Comparison of ENCODE assay signal across 9 mouse cellular contexts in genomic region chr9:73063621-73064290, GRCm38 (mm10). TPM values are rescaled to one million over a fixed set of nuclear protein-coding genes. Genes with fewer than 3 reads are reported as not detected.
A peak's percentile ranks its signal among the peaks of the same experiment; 100 is the strongest.
DNase-seq lines count a peak whose midpoint lies in the region; ATAC-seq and TF ChIP-seq lines count a peak whose summit lies in the region.
"Had no signal": no experiment of that assay in that cellular context is flagged by ENCODE, and none has a peak within 500 bp of the region (broad histone marks: within the 10 kb centered on the region; RNA-seq: fewer than 3 reads in every experiment).

No protein-coding gene starts in this region.

- 59% methylated on average over 15 of the region's 15 CpGs for WGBS in liver, embryonic 11.5 days
- WGBS in liver, postnatal 0 days (ENCODE audit: insufficient replicate concordance), result 70% methylated on average over 15 of the region's 15 CpGs
- 32% methylated on average over 15 of the region's 15 CpGs for WGBS in forebrain, embryonic 11.5 days

- no peak overlapping the region for H3K4me3 ChIP-seq in liver, embryonic 11.5 days (ENCODE audit: low read depth, low read length)
- H3K4me3 ChIP-seq in liver, postnatal 0 days (ENCODE audit: low read depth, low read length), result no peak overlapping the region
- no peak overlapping the region for H3K4me3 ChIP-seq in forebrain, embryonic 11.5 days (ENCODE audit: low read depth, low read length)
- H3K4me3 ChIP-seq: left cerebral cortex, adult 2 months had no signal

- peaks cover 7% of the 10 kb centered on the region for H3K4me1 ChIP-seq in liver, embryonic 11.5 days (replicated peaks; ENCODE audit: control insufficient read depth, insufficient read depth, low read length)
- peaks cover 14% of the 10 kb centered on the region for H3K4me1 ChIP-seq in liver, postnatal 0 days (ENCODE audit: insufficient read depth)
- no peaks in the 10 kb centered on the region for H3K4me1 ChIP-seq in forebrain, embryonic 11.5 days (replicated peaks; ENCODE audit: control insufficient read depth, insufficient read depth, low read length)

- H3K9me3 ChIP-seq in liver, embryonic 11.5 days (ENCODE audit: control insufficient read depth, low read length), result no peaks in the 10 kb centered on the region
- H3K9me3 ChIP-seq in liver, postnatal 0 days (ENCODE audit: low read length), result no peaks in the 10 kb centered on the region
- no peaks in the 10 kb centered on the region for H3K9me3 ChIP-seq in forebrain, embryonic 11.5 days (ENCODE audit: control insufficient read depth, low read length)

- no peak for TF ChIP-seq EP300 in liver, postnatal 0 days (IDR thresholded peaks at IDR 0.05; ENCODE audit: low read depth)

- TF ChIP-seq CTCF in liver, postnatal 0 days (IDR thresholded peaks at IDR 0.05; ENCODE audit: low read depth), result no peak

- H3K27ac ChIP-seq in liver, embryonic 11.5 days (ENCODE audit: low read depth, low read length), result no peak overlapping the region
- H3K27ac ChIP-seq in liver, postnatal 0 days (ENCODE audit: low read depth), result no peak overlapping the region
- H3K27ac ChIP-seq in forebrain, embryonic 11.5 days (ENCODE audit: low read depth, low read length), result no peak overlapping the region
- H3K27ac ChIP-seq: left cerebral cortex, adult 2 months had no signal

- H3K4me2 ChIP-seq in liver, embryonic 11.5 days, result peak overlapping the region; percentile 34; the same call in 1 of the 2 replicates
- H3K4me2 ChIP-seq in liver, postnatal 0 days (ENCODE audit: low read depth, low read length), result no peak overlapping the region
- H3K4me2 ChIP-seq in forebrain, embryonic 11.5 days (ENCODE audit: low read depth, low read length, severe bottlenecking), result no peak overlapping the region

- no peak overlapping the region for H3K9ac ChIP-seq in liver, embryonic 11.5 days (ENCODE audit: low read depth, low read length)
- H3K9ac ChIP-seq in liver, postnatal 0 days (replicated peaks), result no peak overlapping the region
- peak overlapping the region; percentile 27 for H3K9ac ChIP-seq in forebrain, embryonic 11.5 days (ENCODE audit: low read length)

- DNase-seq in liver, embryonic 11.5 days (ENCODE audit: low spot score), result no peak
- DNase-seq in liver, postnatal 0 days, result no peak
- DNase-seq in forebrain, embryonic 11.5 days (ENCODE audit: low spot score), result no peak
- DNase-seq in kidney, postnatal 14 days, result peak; percentile 38
- DNase-seq in retina, postnatal 1 day, result peak; percentile 28
- DNase-seq in layer of hippocampus, adult 18-20 months (ENCODE audit: low spot score in 2 of 2), result no peak
- no peak for DNase-seq in yolk sac, embryonic 10.5 days (ENCODE audit: low spot score)
- no peak for DNase-seq in adipocyte (ENCODE audit: low spot score)

- ATAC-seq in liver, embryonic 11.5 days (replicated peaks; ENCODE audit: low FRiP score), result no peak
- ATAC-seq in liver, postnatal 0 days, result no peak
- ATAC-seq in forebrain, embryonic 11.5 days (replicated peaks; ENCODE audit: low FRiP score), result no peak

- no peaks in the 10 kb centered on the region for H3K27me3 ChIP-seq in liver, embryonic 11.5 days (replicated peaks; ENCODE audit: control insufficient read depth, insufficient read depth, low read length)
- H3K27me3 ChIP-seq in liver, postnatal 0 days (ENCODE audit: insufficient read depth, low read length), result no peaks in the 10 kb centered on the region
- no peaks in the 10 kb centered on the region for H3K27me3 ChIP-seq in forebrain, embryonic 11.5 days (ENCODE audit: control insufficient read depth, insufficient read depth, low read length)

- no peaks in the 10 kb centered on the region for H3K36me3 ChIP-seq in liver, embryonic 11.5 days (ENCODE audit: control insufficient read depth, insufficient read depth, low read length)
- peaks cover 2% of the 10 kb centered on the region; the same call in 1 of the 2 replicates for H3K36me3 ChIP-seq in liver, postnatal 0 days (replicated peaks; ENCODE audit: insufficient read depth, low read length)
- H3K36me3 ChIP-seq in forebrain, embryonic 11.5 days (ENCODE audit: control insufficient read depth, insufficient read depth, low read length), result no peaks in the 10 kb centered on the region

RNA-seq across cellular contexts. Expression of gene Rab27a, which starts 19.1 kb away (rescaled TPM):
- polyA plus RNA-seq in liver, embryonic 11.5 days (2014; fragmentation: Nextera tagmentation; extraction: Ambion mirVana), result 3.0 and 3.5 TPM in 2 replicates
- polyA plus RNA-seq in liver, postnatal 0 days (2015; fragmentation: Nextera tagmentation; extraction: Ambion mirVana), result 5.7 and 7.0 TPM in 2 replicates
- polyA plus RNA-seq in forebrain, embryonic 11.5 days (2014; fragmentation: Nextera tagmentation; extraction: Ambion mirVana), result 0.67 and 0.79 TPM in 2 replicates
- 10 to 100 TPM; 12.2 to 15.4 TPM for total RNA-seq in layer of hippocampus, adult 18-20 months (2021)

RNA-seq across cellular contexts. Expression of gene Pigb, which starts 23.6 kb away (rescaled TPM):
- 17.1 and 21.0 TPM in 2 replicates for polyA plus RNA-seq in liver, embryonic 11.5 days (2014; fragmentation: Nextera tagmentation; extraction: Ambion mirVana)
- 2.9 and 3.1 TPM in 2 replicates for polyA plus RNA-seq in liver, postnatal 0 days (2015; fragmentation: Nextera tagmentation; extraction: Ambion mirVana)
- 15.8 and 19.8 TPM in 2 replicates for polyA plus RNA-seq in forebrain, embryonic 11.5 days (2014; fragmentation: Nextera tagmentation; extraction: Ambion mirVana)
- 10 to 100 TPM; 12.7 TPM for total RNA-seq in layer of hippocampus, adult 18-20 months (2021)

RNA-seq across cellular contexts. Expression of gene Khdc3, which starts 37.9 kb away (rescaled TPM):
- polyA plus RNA-seq in liver, embryonic 11.5 days (2014; fragmentation: Nextera tagmentation; extraction: Ambion mirVana), result not detected in 2 replicates
- polyA plus RNA-seq in liver, postnatal 0 days (2015; fragmentation: Nextera tagmentation; extraction: Ambion mirVana), result 0.14 TPM in 1 of 2 replicates, not detected in the other
- polyA plus RNA-seq in forebrain, embryonic 11.5 days (2014; fragmentation: Nextera tagmentation; extraction: Ambion mirVana), result not detected in 2 replicates
- total RNA-seq in layer of hippocampus, adult 18-20 months (2021), result 1 to 10 TPM; 4.0 to 4.3 TPM

RNA-seq across cellular contexts. Expression of gene Gm20509, which starts 38.5 kb away (rescaled TPM):
- polyA plus RNA-seq in liver, embryonic 11.5 days (2014; fragmentation: Nextera tagmentation; extraction: Ambion mirVana), result not detected in 2 replicates
- polyA plus RNA-seq in liver, postnatal 0 days (2015; fragmentation: Nextera tagmentation; extraction: Ambion mirVana), result not detected in 2 replicates
- polyA plus RNA-seq in forebrain, embryonic 11.5 days (2014; fragmentation: Nextera tagmentation; extraction: Ambion mirVana), result not detected in 2 replicates
- 1 to 10 TPM; 1.0 to 1.1 TPM for total RNA-seq in layer of hippocampus, adult 18-20 months (2021)
- total RNA-seq: left cerebral cortex, adult 2 months had no signal

RNA-seq across cellular contexts. Expression of gene Rsl24d1, which starts 49.5 kb away (rescaled TPM):
- 156 and 157 TPM in 2 replicates for polyA plus RNA-seq in liver, embryonic 11.5 days (2014; fragmentation: Nextera tagmentation; extraction: Ambion mirVana)
- polyA plus RNA-seq in liver, postnatal 0 days (2015; fragmentation: Nextera tagmentation; extraction: Ambion mirVana), result 39.0 and 41.4 TPM in 2 replicates
- 147 and 153 TPM in 2 replicates for polyA plus RNA-seq in forebrain, embryonic 11.5 days (2014; fragmentation: Nextera tagmentation; extraction: Ambion mirVana)
- 10 to 100 TPM; 61.8 to 63.9 TPM for total RNA-seq in layer of hippocampus, adult 18-20 months (2021)

Comparison
In these comparisons a context has a peak if more than half of its experiments do, and no peak if none do; other contexts are left out.
1. DNase-seq: peak in kidney, postnatal 14 days (single experiment) and retina, postnatal 1 day (single experiment); none in liver, embryonic 11.5 days (single experiment), liver, postnatal 0 days (single experiment), forebrain, embryonic 11.5 days (single experiment), layer of hippocampus, adult 18-20 months (0 of 2), yolk sac, embryonic 10.5 days (single experiment) and adipocyte (single experiment).